Mouse (Mus musculus) liver, embryonic 16.5 days (tissue): ENCODE data around the gene Kcnh6. TPM values are rescaled to one million over a fixed set of nuclear protein-coding genes. Genes with fewer than 3 reads are reported as not detected.
"Not testable (repeated sequence)": the region's sequence is repeated elsewhere in the genome, so short reads cannot be mapped to it uniquely, and the experiment has no call there.

Experiments
- ATAC-seq: fragments of 200-750 bp; cut with Nextera tagmentation; 2 replicates; pipeline ENCODE4 v1.8.0; 2017; ENCODE audit warnings: low read depth, mild to moderate bottlenecking, moderate number of reproducible peaks, moderate library complexity
- H3K27ac ChIP-seq: fragments of 300-500 bp; sonication (generic); 2 replicates; pipeline ENCODE4 v1.5.1; 2014; ENCODE audit warnings: mild to moderate bottlenecking, low read length
- H3K27me3 ChIP-seq: fragments of 300-500 bp; sonication (generic); 2 replicates; pipeline ENCODE4 v1.6.1; 2014; ENCODE audit warnings: low read depth, low read length, mixed read lengths; ENCODE audit not compliant: control insufficient read depth, insufficient read depth
- H3K36me3 ChIP-seq: fragments of 300-500 bp; sonication (generic); 2 replicates; pipeline ENCODE4 v1.6.1; 2014; ENCODE audit warnings: mild to moderate bottlenecking; ENCODE audit not compliant: control insufficient read depth, insufficient read depth
- H3K4me1 ChIP-seq: fragments of 300-500 bp; sonication (generic); 2 replicates; pipeline ENCODE4 v1.6.1; 2014; ENCODE audit warnings: low read depth, low read length, mixed read lengths; ENCODE audit not compliant: control insufficient read depth
- H3K4me2 ChIP-seq: fragments of 300-500 bp; sonication (generic); 2 replicates; pipeline ENCODE4 v1.6.1; 2014; ENCODE audit warnings: low read depth, low read length, mixed read lengths
- H3K4me3 ChIP-seq: fragments of 300-500 bp; sonication (generic); 2 replicates; pipeline ENCODE4 v1.5.1; 2014; ENCODE audit warnings: low read depth, mild to moderate bottlenecking, low read length
- H3K9ac ChIP-seq: fragments of 300-500 bp; sonication (generic); 2 replicates; pipeline ENCODE4 v1.6.1; 2014; ENCODE audit warnings: low read depth, low read length
- H3K9me3 ChIP-seq: fragments of 300-500 bp; sonication (generic); replicated peaks from 2 replicates; pipeline ENCODE4 v1.6.1; 2016; ENCODE audit warnings: low read length; ENCODE audit not compliant: control insufficient read depth
- WGBS: fragments of 180-500 bp; shearing (Covaris S2); extraction: QIAGEN DNeasy Blood & Tissue Kit; methylation state at CpG from one replicate; pipeline ENCODE4 v1.1.7; 2014; ENCODE audit not compliant: insufficient replicate concordance; 5-methylcytosine and 5-hydroxymethylcytosine counted together
- polyA plus RNA-seq: library from polyadenylated mRNA; unstranded; fragments of >200 nt; fragmentation: Nextera tagmentation; extraction: Ambion mirVana; gene quantifications from 2 replicates; pipeline ENCODE4 v1.2.1, GENCODE M21; 2015

Gene Kcnh6
- polyA plus RNA-seq, 1 experiment from 2014 or later, result 0.08 TPM

- WGBS, result 25% methylated on average over 11 of the region's 11 CpGs
- peak; percentile 47 for ATAC-seq
- no peak overlapping the region for H3K4me2 ChIP-seq
Measured at GRCm38 (mm10) chr11:106026465-106027151, 18.7 kb downstream of the Kcnh6 start.

GRCm38 (mm10) chr11:106027607-106028006 lies 19.7 kb downstream of the Kcnh6 start:
- H3K4me1 ChIP-seq, result peaks cover 15% of the 10 kb centered on the region
- H3K9ac ChIP-seq, result no peak overlapping the region
- H3K4me3 ChIP-seq, result no peak overlapping the region
- H3K27me3 ChIP-seq, result peaks cover 34% of the 10 kb centered on the region
- no peak; the same call in 1 of the 2 replicates for ATAC-seq
- H3K36me3 ChIP-seq, result peaks cover 3% of the 10 kb centered on the region; the same call in 1 of the 2 replicates
- H3K27ac ChIP-seq, result no peak overlapping the region
- no peaks in the 10 kb centered on the region for H3K9me3 ChIP-seq
- 84% methylated on average over 5 of the region's 5 CpGs for WGBS
- H3K4me2 ChIP-seq, result no peak overlapping the region

More at GRCm38 (mm10) chr11:106026465-106027151, 18.7 kb downstream of the Kcnh6 start:
- Histone ChIP-seq H3K9me3 (no peaks in the 10 kb centered on the region), H3K36me3 (peaks cover 3% of the 10 kb centered on the region; the same call in 1 of the 2 replicates), H3K4me1 (peaks cover 15% of the 10 kb centered on the region), H3K4me3 (no peak overlapping the region), H3K27ac (no peak overlapping the region), H3K9ac (no peak overlapping the region), H3K27me3 (peaks cover 44% of the 10 kb centered on the region)

- not testable (repeated sequence) for H3K27me3 ChIP-seq, H3K36me3 ChIP-seq, H3K9me3 ChIP-seq, H3K9ac ChIP-seq, H3K27ac ChIP-seq, ATAC-seq
- WGBS, result 15% methylated on average over 7 of the region's 25 CpGs
- Histone ChIP-seq H3K4me1 (peaks cover 13% of the 10 kb centered on the region), H3K4me2 (peak overlapping the region; percentile 44; the same call in 1 of the 2 replicates), H3K4me3 (peak overlapping the region; percentile 58)
Measured at GRCm38 (mm10) chr11:106032074-106032473, 24.1 kb downstream of the Kcnh6 start.

GRCm38 (mm10) chr11:106033491-106033919 lies 25.6 kb downstream of the Kcnh6 start:
- WGBS, result 35% methylated on average over 11 of the region's 11 CpGs
- no peak for ATAC-seq

GRCm38 (mm10) chr11:106034986-106035385 lies 27.1 kb downstream of the Kcnh6 start:
- Histone ChIP-seq H3K9me3 (no peaks in the 10 kb centered on the region), H3K9ac (no peak overlapping the region), H3K36me3 (no peaks in the 10 kb centered on the region), H3K4me1 (peaks cover 30% of the 10 kb centered on the region), H3K4me2 (no peak overlapping the region), H3K4me3 (no peak overlapping the region), H3K27me3 (no peaks in the 10 kb centered on the region), H3K27ac (peak overlapping the region; percentile 84)
- 49% methylated on average over 9 of the region's 9 CpGs for WGBS
- ATAC-seq, result no peak

More at GRCm38 (mm10) chr11:106033491-106033919, 25.6 kb downstream of the Kcnh6 start:
- H3K4me1 ChIP-seq, result peaks cover 21% of the 10 kb centered on the region
- H3K27ac ChIP-seq, result peak overlapping the region; percentile 84
- H3K4me2 ChIP-seq, result peak overlapping the region; percentile 50
- no peaks in the 10 kb centered on the region for H3K27me3 ChIP-seq
- no peaks in the 10 kb centered on the region for H3K9me3 ChIP-seq
- peak overlapping the region; percentile 59 for H3K9ac ChIP-seq
- H3K4me3 ChIP-seq, result peak overlapping the region; percentile 50
- H3K36me3 ChIP-seq, result no peaks in the 10 kb centered on the region

- peak within 1 kb of the TSS; percentile 87 for H3K4me2 ChIP-seq
- under 1% methylated on average over 65 of the region's 66 CpGs for WGBS
- H3K27me3 ChIP-seq, result no peaks in the 10 kb centered on the region
- ATAC-seq, result peak; percentile 98
- H3K4me3 ChIP-seq, result peak within 1 kb of the TSS; percentile 100
- peak within 1 kb of the TSS; percentile 97 for H3K9ac ChIP-seq
- H3K9me3 ChIP-seq, result no peaks in the 10 kb centered on the region
- no peaks in the 10 kb centered on the region for H3K36me3 ChIP-seq
- H3K4me1 ChIP-seq, result peaks cover 30% of the 10 kb centered on the region
- H3K27ac ChIP-seq, result peak within 1 kb of the TSS; percentile 90
Measured at GRCm38 (mm10) chr11:106036548-106037417, 28.9 kb downstream of the Kcnh6 start, which contains the start of gene Dcaf7. Gene Dcaf7, plus strand, starts transcription at chr11:106036872.

- Histone ChIP-seq H3K27me3 (no peaks in the 10 kb centered on the region), H3K9ac (peak overlapping the region; percentile 97), H3K27ac (peak overlapping the region; percentile 90), H3K4me3 (peak overlapping the region; percentile 100), H3K4me2 (peak overlapping the region; percentile 87), H3K36me3 (no peaks in the 10 kb centered on the region), H3K9me3 (no peaks in the 10 kb centered on the region), H3K4me1 (peaks cover 30% of the 10 kb centered on the region)
- ATAC-seq, result no peak
- WGBS, result 0% methylated on average over 13 of the region's 13 CpGs
Measured at GRCm38 (mm10) chr11:106037418-106037751, 29.5 kb downstream of the Kcnh6 start.

- no peaks in the 10 kb centered on the region for H3K9me3 ChIP-seq
- peaks cover 12% of the 10 kb centered on the region for H3K36me3 ChIP-seq
- H3K27me3 ChIP-seq, result no peaks in the 10 kb centered on the region
- H3K4me1 ChIP-seq, result peaks cover 4% of the 10 kb centered on the region
- no peak overlapping the region for H3K4me3 ChIP-seq
- H3K4me2 ChIP-seq, result no peak overlapping the region
- no peak for ATAC-seq
- H3K27ac ChIP-seq, result no peak overlapping the region
- no peak overlapping the region for H3K9ac ChIP-seq
Measured at GRCm38 (mm10) chr11:106044349-106044748, 36.4 kb downstream of the Kcnh6 start.

GRCm38 (mm10) chr11:106045256-106045655 lies 37.3 kb downstream of the Kcnh6 start:
- Histone ChIP-seq H3K4me3 (no peak overlapping the region), H3K4me1 (peaks cover 3% of the 10 kb centered on the region), H3K9ac (no peak overlapping the region), H3K4me2 (no peak overlapping the region), H3K9me3 (no peaks in the 10 kb centered on the region), H3K36me3 (peaks cover 12% of the 10 kb centered on the region), H3K27ac (no peak overlapping the region), H3K27me3 (no peaks in the 10 kb centered on the region)
- WGBS, result 78% methylated on average over 1 of the region's 1 CpGs
- ATAC-seq, result no peak
